Comparison of ENCODE assay signal across 8 mouse cellular contexts in the genomic region with DNA sequence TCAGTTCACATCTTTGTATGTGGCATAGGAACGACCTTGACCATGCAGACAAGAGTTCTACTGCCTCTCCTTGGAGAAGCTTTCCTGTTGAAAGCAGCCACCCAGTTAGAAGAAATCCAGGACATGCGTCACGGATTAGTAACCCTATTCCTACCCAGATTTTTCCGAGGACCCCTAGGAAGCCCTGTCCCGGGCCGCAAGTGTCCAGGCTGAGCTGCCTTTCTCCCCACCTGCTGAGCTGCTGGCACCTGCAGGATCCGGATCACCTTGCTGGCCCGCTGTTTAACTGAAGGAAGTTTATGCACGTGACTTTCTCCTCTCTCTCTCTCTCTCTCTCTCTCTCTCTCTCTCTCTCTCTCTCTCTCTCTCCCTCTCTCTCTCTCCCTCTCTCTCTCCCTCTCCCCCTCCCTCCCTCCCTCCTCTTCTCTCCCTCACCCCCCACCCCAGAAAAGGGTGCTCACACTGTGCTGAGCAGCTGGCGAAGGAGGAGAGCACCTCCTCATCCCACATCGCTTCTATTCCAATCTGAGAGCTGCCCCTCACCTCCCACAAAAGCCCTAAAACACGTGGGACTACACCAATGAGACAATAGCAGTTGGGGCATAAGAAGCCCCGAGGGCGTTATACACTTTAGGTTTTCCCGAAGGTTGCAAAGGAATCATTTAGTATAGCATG. TPM values are rescaled to one million over a fixed set of nuclear protein-coding genes. Genes with fewer than 3 reads are reported as not detected.
A peak's percentile ranks its signal among the peaks of the same experiment; 100 is the strongest.
DNase-seq lines count a peak whose midpoint lies in the region; ATAC-seq and TF ChIP-seq lines count a peak whose summit lies in the region.

No protein-coding gene starts in this region.

- 1% methylated on average over 15 of the region's 15 CpGs for whole genome bisulfite sequencing in heart, embryonic 13.5 days
- under 1% methylated on average over 15 of the region's 15 CpGs for WGBS in midbrain, embryonic 13.5 days

- H3K4me3 ChIP-seq in gastrocnemius, adult 2 months = peak overlapping the region; percentile 97
- peak overlapping the region; percentile 93 for H3K4me3 ChIP-seq in heart, embryonic 13.5 days
- peak overlapping the region; percentile 86 for H3K4me3 ChIP-seq in midbrain, embryonic 13.5 days (replicated peaks)

- DNase-seq in gastrocnemius, adult 2 months = no peak
- no peak for DNase-seq in gastrocnemius, postnatal 14 days
- peak; percentile 39 for DNase-seq in embryo, embryonic 10 days (ENCODE audit: low spot score)
- DNase-seq in kidney, postnatal 10 days = peak; percentile 50
- peak; percentile 49 for DNase-seq in thymus, postnatal 14 days
- no peak for DNase-seq in gastrocnemius, postnatal 25 days

- 0 out of 2 replicates have a peak, but pooled peaks cover 5% of the 10 kb centered on the region for H3K27me3 ChIP-seq in heart, embryonic 13.5 days (replicated peaks)
- H3K27me3 ChIP-seq in midbrain, embryonic 13.5 days = 0 out of 2 replicates have a peak, but pooled peaks cover 5% of the 10 kb centered on the region

- H3K4me2 ChIP-seq in heart, embryonic 13.5 days = peak overlapping the region; percentile 89
- H3K4me2 ChIP-seq in midbrain, embryonic 13.5 days (replicated peaks) = peak overlapping the region; percentile 86

- ATAC-seq in heart, embryonic 13.5 days (ENCODE audit: extremely low read depth, insufficient number of reproducible peaks, low FRiP score, low TSS enrichment) = peak; percentile 37; the same call in 1 of the 2 replicates
- peak; percentile 53 for ATAC-seq in midbrain, embryonic 13.5 days

- intact Hi-C loops in gastrocnemius, adult 2 months (cut with DNase I) = loop anchor here (5.0 kb wide), 1 partner anchor 35 kb away; no protein-coding TSS in a partner anchor
- intact Hi-C loops in gastrocnemius, postnatal 14 days (cut with DNase I; ENCODE audit: low total_unique reads) = no loop called here

- H3K9me3 ChIP-seq in heart, embryonic 13.5 days = 0 out of 2 replicates have a peak, but pooled peaks cover 7% of the 10 kb centered on the region
- no peaks in the 10 kb centered on the region for H3K9me3 ChIP-seq in midbrain, embryonic 13.5 days

- TF ChIP-seq CTCF in gastrocnemius, adult 2 months (IDR thresholded peaks at IDR 0.05) = no peak

- peak overlapping the region; percentile 94 for H3K9ac ChIP-seq in heart, embryonic 13.5 days
- H3K9ac ChIP-seq in midbrain, embryonic 13.5 days (replicated peaks) = peak overlapping the region; percentile 92; the same call in 1 of the 2 replicates

- H3K4me1 ChIP-seq in heart, embryonic 13.5 days = peaks cover 45% of the 10 kb centered on the region
- peaks cover 39% of the 10 kb centered on the region for H3K4me1 ChIP-seq in midbrain, embryonic 13.5 days (replicated peaks)

- peak overlapping the region; percentile 98 for H3K27ac ChIP-seq in gastrocnemius, adult 2 months
- H3K27ac ChIP-seq in heart, embryonic 13.5 days (replicated peaks) = peak overlapping the region; percentile 88
- H3K27ac ChIP-seq in midbrain, embryonic 13.5 days = peak overlapping the region; percentile 95

- H3K36me3 ChIP-seq in heart, embryonic 13.5 days = no peaks in the 10 kb centered on the region
- no peaks in the 10 kb centered on the region for H3K36me3 ChIP-seq in midbrain, embryonic 13.5 days

RNA-seq across cellular contexts. Expression of gene Rragd, which starts 0.7 kb away (rescaled TPM):
- total RNA-seq in gastrocnemius, adult 2 months (2021) = 100 to 1,000 TPM; 174 to 204 TPM
- total RNA-seq in gastrocnemius, postnatal 14 days (2021) = 10 to 100 TPM; 84.1 to 84.5 TPM
- polyA plus RNA-seq in heart, embryonic 13.5 days (2015; fragmentation: Nextera tagmentation; extraction: Ambion mirVana) = 40.9 and 43.3 TPM in 2 replicates
- polyA plus RNA-seq in midbrain, embryonic 13.5 days (2015; fragmentation: Nextera tagmentation; extraction: Ambion mirVana) = 32.2 and 32.3 TPM in 2 replicates
- total RNA-seq in gastrocnemius, postnatal 25 days (2021) = 100 to 1,000 TPM; 126 to 165 TPM

RNA-seq across cellular contexts. Expression of gene Ankrd6, which starts 31.5 kb away (rescaled TPM):
- 1 to 10 TPM; 2.5 to 6.2 TPM for total RNA-seq in gastrocnemius, adult 2 months (2021)
- 1 to 10 TPM; 2.3 TPM for total RNA-seq in gastrocnemius, postnatal 14 days (2021)
- polyA plus RNA-seq in heart, embryonic 13.5 days (2015; fragmentation: Nextera tagmentation; extraction: Ambion mirVana) = 4.2 and 5.0 TPM in 2 replicates
- polyA plus RNA-seq in midbrain, embryonic 13.5 days (2015; fragmentation: Nextera tagmentation; extraction: Ambion mirVana) = 30.4 and 32.2 TPM in 2 replicates
- 1 to 10 TPM; 2.2 to 3.2 TPM for total RNA-seq in gastrocnemius, postnatal 25 days (2021)

RNA-seq across cellular contexts. Expression of gene Ube2j1, which starts 49.0 kb away (rescaled TPM):
- total RNA-seq in gastrocnemius, adult 2 months (2021) = 10 to 100 TPM; 50.5 to 54.7 TPM
- total RNA-seq in gastrocnemius, postnatal 14 days (2021) = 10 to 100 TPM; 51.1 to 56.2 TPM
- polyA plus RNA-seq in heart, embryonic 13.5 days (2015; fragmentation: Nextera tagmentation; extraction: Ambion mirVana) = 27.5 and 32.8 TPM in 2 replicates
- polyA plus RNA-seq in midbrain, embryonic 13.5 days (2015; fragmentation: Nextera tagmentation; extraction: Ambion mirVana) = 49.0 and 51.1 TPM in 2 replicates
- 10 to 100 TPM; 42.6 to 45.9 TPM for total RNA-seq in gastrocnemius, postnatal 25 days (2021)

Comparison
In these comparisons a context has a peak if more than half of its experiments do, and no peak if none do; other contexts are left out.
1. DNase-seq: peak in embryo, embryonic 10 days (single experiment), kidney, postnatal 10 days (single experiment) and thymus, postnatal 14 days (single experiment); none in gastrocnemius, adult 2 months (single experiment), gastrocnemius, postnatal 14 days (single experiment) and gastrocnemius, postnatal 25 days (single experiment).
2. Peak in every context shown above with its lines, with median percentiles within 50 percentile points of each other: H3K27ac ChIP-seq and H3K4me3 ChIP-seq.